Mouse (Mus musculus): ENCODE results near the gene Slitrk4.

The Slitrk4 gene

DNA sequence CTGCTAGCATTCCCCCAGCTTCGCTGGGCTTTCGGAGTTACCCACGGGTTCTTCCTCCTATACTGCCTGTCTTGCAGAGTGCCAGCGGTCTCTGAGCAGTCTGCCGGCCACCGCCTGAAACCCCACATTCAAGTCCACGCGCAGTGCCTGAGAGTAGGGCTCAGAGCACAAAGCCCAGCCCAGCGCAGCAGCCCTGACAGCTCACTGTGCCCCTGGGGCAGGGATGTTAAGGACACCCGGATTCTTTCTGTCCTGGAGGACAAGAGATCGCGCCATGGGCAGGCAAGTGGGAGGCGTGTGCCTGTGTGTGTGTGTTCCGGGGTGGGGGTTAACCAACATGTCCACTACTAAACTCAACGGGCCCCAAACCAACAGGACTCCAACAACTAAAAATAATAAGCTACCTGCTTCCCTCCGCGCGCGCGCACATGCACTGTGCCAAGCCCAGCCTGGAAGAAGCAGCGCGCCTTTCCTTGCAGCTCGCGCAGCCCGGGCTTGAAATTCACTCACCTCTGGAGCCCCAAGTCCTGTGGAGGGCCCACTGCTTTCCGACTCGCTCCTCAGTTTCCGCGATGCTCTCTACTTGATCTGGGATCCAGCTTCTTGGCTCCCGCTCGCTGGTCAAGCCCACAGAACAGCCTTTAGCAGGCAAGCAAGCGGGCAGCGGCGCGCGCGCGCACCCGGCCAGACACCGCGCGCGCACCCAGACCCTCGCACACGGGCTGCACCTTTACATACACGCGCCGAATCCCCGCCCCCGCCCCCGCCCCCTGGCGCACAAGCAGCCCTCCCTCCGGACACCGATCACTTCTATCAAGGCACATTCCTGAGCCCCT lies at the start of gene Slitrk4:
Gene Slitrk4 (minus strand): TSS at position 707 of the 836 bp plus-strand sequence.
- peak; percentile 66 for DNase-seq

DNA sequence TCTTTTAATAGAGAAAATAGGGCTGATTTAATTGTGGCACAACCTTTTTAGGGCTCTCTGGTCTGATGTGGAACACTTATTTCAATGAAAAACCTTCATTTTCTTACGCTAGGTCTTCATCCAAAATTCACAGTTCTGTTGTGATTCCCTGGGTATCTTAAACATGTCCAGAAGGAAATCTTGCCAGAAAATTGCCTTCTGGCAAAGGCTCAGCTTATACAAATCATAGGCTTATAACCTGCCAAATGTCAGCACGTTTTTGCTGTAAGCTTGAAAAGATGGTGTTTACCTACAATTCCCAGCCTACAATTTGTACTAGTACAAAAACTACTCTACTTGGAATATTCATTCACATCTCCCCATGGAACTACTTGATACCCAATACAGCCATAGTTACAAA lies 42.7 kb upstream of the Slitrk4 start:
- DNase-seq: no peak

DNA sequence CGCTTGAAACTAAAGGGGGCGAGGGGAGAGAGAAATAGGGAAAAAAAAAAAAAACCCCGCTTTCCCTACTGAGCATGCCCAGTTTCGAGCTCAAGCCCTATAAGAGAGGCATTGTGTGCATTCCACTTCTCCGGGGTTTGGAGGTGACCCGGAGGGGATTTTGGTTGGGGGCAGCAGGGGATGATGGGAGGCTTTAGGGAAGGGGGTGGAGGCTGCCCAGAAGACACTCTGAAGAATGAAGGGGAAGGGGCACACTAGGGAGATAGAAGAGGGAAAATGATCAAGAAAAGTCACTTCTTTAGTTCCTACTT lies 1.1 kb upstream of the Slitrk4 start:
- DNase-seq: peak; percentile 63

DNA sequence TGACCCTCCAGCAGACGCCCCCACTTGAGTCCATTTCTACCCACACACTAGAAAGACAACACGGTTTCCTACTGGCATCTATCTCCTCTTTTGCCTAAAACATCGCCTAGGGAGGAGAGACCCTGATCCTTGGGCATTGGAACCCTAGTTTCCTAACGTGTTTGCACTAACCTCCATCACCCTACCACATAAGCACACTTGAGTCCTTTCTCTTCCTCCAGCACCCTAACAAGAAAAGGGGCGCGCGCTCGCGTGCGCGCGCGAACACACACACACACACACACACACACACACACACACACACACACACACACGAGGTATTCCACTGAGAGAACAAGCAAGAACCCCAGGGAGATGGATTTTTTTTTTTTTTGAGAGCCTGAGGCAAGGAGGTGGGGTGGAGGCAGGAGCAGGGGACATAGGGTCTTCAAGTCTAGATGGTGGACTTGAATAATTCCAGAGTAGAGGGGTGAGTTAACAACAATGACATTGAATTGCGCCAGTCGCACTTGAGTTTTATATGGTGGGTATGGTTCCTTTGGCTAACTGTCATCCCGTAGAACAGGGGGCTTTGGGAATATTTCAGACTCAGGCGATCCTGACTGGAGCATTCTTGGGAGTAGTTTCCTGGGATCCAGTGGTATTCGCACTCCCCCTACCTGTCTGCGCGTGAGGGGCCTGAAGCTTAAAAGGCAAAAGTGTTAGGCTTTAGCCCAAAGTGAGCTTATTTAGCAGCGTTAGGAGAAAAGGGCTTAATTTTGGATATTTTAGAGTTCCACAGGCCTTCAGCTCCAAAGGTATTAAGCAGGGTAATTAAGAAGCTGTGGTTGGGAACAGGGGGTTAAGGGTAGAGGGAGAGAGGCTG lies 562 bp upstream of the Slitrk4 start:
- DNase-seq: peak; percentile 44

DNA sequence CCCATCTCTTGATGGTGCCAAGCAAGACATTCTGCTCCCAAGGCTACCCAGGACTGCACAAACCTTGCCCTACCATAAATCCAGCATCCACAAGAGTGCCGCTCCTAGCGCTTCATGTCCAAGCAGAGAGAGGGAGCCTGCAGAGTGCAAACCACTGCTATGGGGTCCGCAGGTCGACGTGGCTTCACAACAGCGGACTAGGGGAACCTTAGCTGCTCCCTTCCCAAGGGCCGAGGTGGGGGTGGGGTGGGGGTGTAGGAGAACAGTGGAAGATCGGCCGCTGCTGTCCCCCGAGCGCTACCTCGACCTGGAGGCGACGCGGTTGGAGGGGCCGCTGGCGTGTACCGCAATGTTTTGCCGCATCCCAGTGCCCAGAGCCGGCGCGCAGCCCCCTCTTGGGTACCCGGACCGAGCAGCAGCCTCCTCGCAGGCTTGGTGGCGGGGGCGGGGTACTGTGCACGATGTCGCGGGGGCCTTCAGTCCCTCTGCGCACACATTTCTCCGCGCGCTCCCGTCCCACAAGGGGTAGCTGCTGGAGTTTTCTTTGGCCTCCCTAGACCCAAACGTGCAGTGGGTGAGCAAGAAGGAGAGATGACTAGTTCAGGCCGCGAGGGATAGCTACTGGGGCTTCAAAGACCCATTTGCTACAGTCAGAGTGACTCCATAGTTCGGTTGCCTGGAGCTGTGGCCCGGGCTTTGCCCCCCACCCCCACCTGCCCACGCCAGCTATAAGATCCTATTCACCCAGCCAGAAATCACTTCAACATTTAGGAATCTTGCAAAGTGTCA lies 1.1 kb downstream of the Slitrk4 start:
- peak; percentile 48 for DNase-seq

DNA sequence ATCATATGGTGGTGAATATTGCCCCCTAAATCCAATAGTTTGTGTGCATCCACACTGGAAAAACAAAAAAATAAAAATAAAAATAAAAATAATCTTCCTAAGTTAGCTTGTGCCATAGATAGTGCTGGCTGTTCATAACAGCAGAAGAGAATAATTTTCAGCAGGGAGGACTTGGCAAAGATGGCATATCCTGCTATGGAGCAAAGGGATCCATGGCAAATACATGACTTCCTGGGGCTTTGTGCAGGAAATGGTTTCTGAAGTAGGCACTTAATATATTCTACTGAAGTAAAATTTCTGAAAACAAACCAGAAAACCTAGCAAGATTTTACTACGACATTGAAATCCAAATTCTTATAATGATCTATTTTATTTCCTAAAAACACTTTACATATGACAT lies 13.3 kb downstream of the Slitrk4 start:
- no peak for DNase-seq
